Mouse (Mus musculus): ENCODE measurements at regions not wholly inside any gene's neighbourhood (a gene's known extent, or its start where the extent isn't known, plus 50 kb on each side); places are given as distances from the start of the nearest gene placed in this dataset.

- no peak for DNase-seq
- intact Hi-C loops (cut with DNase I) = no loop called here
Measured at GRCm38 (mm10) chr6:148719062-148719461, 112.2 kb downstream of the Ipo8 start.

GRCm38 (mm10) chr6:148710406-148710805, 120.9 kb downstream of the Ipo8 start:
- no peak for DNase-seq
- intact Hi-C loops (cut with DNase I) = no loop called here

GRCm38 (mm10) chr6:148708389-148708788, 122.9 kb downstream of the Ipo8 start:
- intact Hi-C loops (cut with DNase I) = loop anchor here (5.0 kb wide), 1 partner anchor 204 kb away; no protein-coding TSS in a partner anchor

GRCm38 (mm10) chr6:148705711-148706110, 125.6 kb downstream of the Ipo8 start:
- intact Hi-C loops (cut with DNase I) = loop anchor here (5.0 kb wide), 1 partner anchor 207 kb away; no protein-coding TSS in a partner anchor
- peak; percentile 4 to 28 for DNase-seq

More at GRCm38 (mm10) chr6:148708389-148708788, 122.9 kb downstream of the Ipo8 start:
- no peak for DNase-seq

GRCm38 (mm10) chr6:148693329-148693728, 137.9 kb downstream of the Ipo8 start:
- intact Hi-C loops (cut with DNase I) = no loop called here
- DNase-seq = peak; percentile 7 to 16

- DNase-seq = peak; percentile 67 to 74
- intact Hi-C loops (cut with DNase I) = loop anchor here (2.0 to 10.0 kb wide), 2 partner anchors 243 to 439 kb away; partner anchors contain the start of gene Tmtc1
Measured at GRCm38 (mm10) chr6:148687770-148688169, 143.5 kb downstream of the Ipo8 start.

GRCm38 (mm10) chr6:148660152-148660551, 171.1 kb downstream of the Ipo8 start:
- intact Hi-C loops (cut with DNase I) = no loop called here
- no peak for DNase-seq

- intact Hi-C loops (cut with DNase I) = no loop called here
- no peak for DNase-seq
Measured at GRCm38 (mm10) chr6:148653216-148653615, 178.1 kb downstream of the Ipo8 start.

- intact Hi-C loops (cut with DNase I) = no loop called here
- no peak for DNase-seq
Measured at GRCm38 (mm10) chr6:148652434-148652833, 178.8 kb downstream of the Ipo8 start.

- intact Hi-C loops (cut with DNase I) = no loop called here
Measured at GRCm38 (mm10) chr6:148647423-148648390, 183.6 kb downstream of the Ipo8 start.

GRCm38 (mm10) chr6:148640595-148640994, 190.7 kb downstream of the Ipo8 start:
- DNase-seq = no peak
- intact Hi-C loops (cut with DNase I) = no loop called here

More at GRCm38 (mm10) chr6:148647423-148648390, 183.6 kb downstream of the Ipo8 start:
- DNase-seq = no peak

- intact Hi-C loops (cut with DNase I) = no loop called here
- DNase-seq = no peak
Measured at GRCm38 (mm10) chr6:148634148-148634547, 190.0 kb upstream of the Tmtc1 start.

GRCm38 (mm10) chr6:148627090-148627605, 183.0 kb upstream of the Tmtc1 start:
- DNase-seq = no peak
- intact Hi-C loops (cut with DNase I) = no loop called here

- DNase-seq = no peak
- intact Hi-C loops (cut with DNase I) = no loop called here
Measured at GRCm38 (mm10) chr6:148623119-148623770, 179.1 kb upstream of the Tmtc1 start.

GRCm38 (mm10) chr6:148620034-148620433, 175.8 kb upstream of the Tmtc1 start:
- intact Hi-C loops (cut with DNase I) = no loop called here
- no peak for DNase-seq

GRCm38 (mm10) chr6:148615931-148616330, 171.7 kb upstream of the Tmtc1 start:
- intact Hi-C loops (cut with DNase I) = no loop called here
- peak; percentile 20 to 29 for DNase-seq

- DNase-seq = peak; percentile 33 to 48
- intact Hi-C loops (cut with DNase I) = no loop called here
Measured at GRCm38 (mm10) chr6:148615442-148615841, 171.3 kb upstream of the Tmtc1 start.

GRCm38 (mm10) chr6:148608881-148609280, 164.7 kb upstream of the Tmtc1 start:
- intact Hi-C loops (cut with DNase I) = no loop called here
- DNase-seq = no peak

- intact Hi-C loops (cut with DNase I) = no loop called here
- no peak for DNase-seq
Measured at GRCm38 (mm10) chr6:148605226-148605625, 161.0 kb upstream of the Tmtc1 start.

GRCm38 (mm10) chr6:148604790-148605189, 160.6 kb upstream of the Tmtc1 start:
- no peak for DNase-seq
- intact Hi-C loops (cut with DNase I) = no loop called here

GRCm38 (mm10) chr6:148603878-148604277, 159.7 kb upstream of the Tmtc1 start:
- intact Hi-C loops (cut with DNase I) = no loop called here
- no peak for DNase-seq
